Comparison of ENCODE assay signal across 20 mouse cellular contexts in the genomic region with DNA sequence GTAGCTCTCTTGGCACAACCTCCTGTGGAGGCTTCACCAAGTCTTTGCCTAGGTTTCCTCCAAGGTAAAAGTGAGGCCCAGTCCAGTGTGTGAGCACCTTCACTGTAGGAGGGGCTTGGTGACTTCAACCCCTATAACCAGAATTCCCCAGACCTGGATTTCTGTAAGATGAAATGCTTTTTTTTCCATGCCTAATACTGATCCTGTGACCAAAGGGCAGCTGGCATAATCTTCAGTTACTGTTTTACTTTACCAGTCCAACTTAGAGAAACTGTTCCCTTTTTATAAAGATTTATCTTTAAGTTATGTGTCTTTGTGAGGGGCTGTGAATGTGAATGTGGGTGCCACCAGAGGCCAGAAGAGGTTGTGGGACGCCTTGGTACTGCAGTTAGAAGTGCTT.
"Had no signal": no experiment of that assay in that cellular context is flagged by ENCODE, and none has a peak within 500 bp of the region (broad histone marks: within the 10 kb centered on the region; RNA-seq: fewer than 3 reads in every experiment).

No protein-coding gene starts in this region.

- H3K9me3 ChIP-seq: intestine, embryonic 15.5 days; lung, embryonic 15.5 days; neural tube, embryonic 12.5 days; neural tube, embryonic 15.5 days; stomach, embryonic 15.5 days had no signal

- DNase-seq: layer of hippocampus, adult 9-11 months; lung, adult 18-20 months; lung, postnatal 10 days; lung, postnatal 36 days; midbrain, embryonic 14.5 days; right cerebral cortex, adult 18-20 months; right cerebral cortex, postnatal 14 days; right cerebral cortex, postnatal 4 days; spleen, adult 18-20 months; thymus, postnatal 25 days had no signal

- H3K4me3 ChIP-seq: intestine, embryonic 15.5 days; layer of hippocampus, adult 2 months; lung, embryonic 15.5 days; megakaryocyte, embryonic 14.5 days; neural tube, embryonic 12.5 days; neural tube, embryonic 15.5 days; stomach, embryonic 15.5 days had no signal

- H3K36me3 ChIP-seq: intestine, embryonic 15.5 days; lung, embryonic 15.5 days; neural tube, embryonic 12.5 days; neural tube, embryonic 15.5 days; stomach, embryonic 15.5 days had no signal

- H3K4me2 ChIP-seq: intestine, embryonic 15.5 days; liver, embryonic 11.5 days; lung, embryonic 15.5 days; midbrain, embryonic 11.5 days; neural tube, embryonic 12.5 days; neural tube, embryonic 15.5 days; stomach, embryonic 15.5 days had no signal

- H3K4me1 ChIP-seq: megakaryocyte, embryonic 14.5 days had no signal

- H3K27me3 ChIP-seq: intestine, embryonic 15.5 days; lung, embryonic 15.5 days; neural tube, embryonic 12.5 days; neural tube, embryonic 15.5 days; stomach, embryonic 15.5 days had no signal

- H3K27ac ChIP-seq: intestine, embryonic 15.5 days; layer of hippocampus, adult 2 months; liver, embryonic 14.5 days; lung, embryonic 15.5 days; neural tube, embryonic 12.5 days; neural tube, embryonic 15.5 days; stomach, embryonic 15.5 days had no signal

- H3K9ac ChIP-seq: intestine, embryonic 15.5 days; liver, embryonic 14.5 days; lung, embryonic 15.5 days; neural tube, embryonic 12.5 days; neural tube, embryonic 15.5 days; stomach, embryonic 15.5 days had no signal
